19 mouse cellular contexts compared by ENCODE assay signal in the genomic region with DNA sequence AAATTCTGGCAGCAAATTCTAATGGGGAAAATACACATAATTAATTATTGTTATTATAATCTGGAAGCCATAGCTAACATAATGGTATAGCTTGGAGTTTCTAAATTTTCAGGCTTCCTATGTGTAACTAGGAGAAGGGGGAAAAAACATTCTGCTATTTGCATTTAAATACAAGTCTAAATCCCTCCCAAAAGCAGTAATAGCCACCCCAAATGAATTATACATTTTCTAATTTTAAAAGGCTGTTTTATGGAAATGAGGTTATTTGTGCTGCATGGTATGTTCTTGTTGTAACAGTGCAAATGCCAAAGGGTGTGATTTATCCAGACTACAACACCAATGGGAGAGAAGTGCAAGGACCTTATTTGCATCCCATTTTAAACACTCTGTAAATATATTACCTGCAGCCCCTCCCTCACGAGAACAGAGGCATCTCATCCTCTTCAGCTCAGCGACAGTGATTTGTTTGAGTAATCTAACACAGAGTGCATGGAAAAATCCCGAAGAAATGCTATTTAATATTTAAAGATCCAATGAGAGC.
A peak's percentile ranks its signal among the peaks of the same experiment; 100 is the strongest.
DNase-seq lines count a peak whose midpoint lies in the region; ATAC-seq and TF ChIP-seq lines count a peak whose summit lies in the region.
"Had no signal": no experiment of that assay in that cellular context is flagged by ENCODE, and none has a peak within 500 bp of the region (broad histone marks: within the 10 kb centered on the region; RNA-seq: fewer than 3 reads in every experiment).

No protein-coding gene starts in this region.

- H3K4me2 ChIP-seq in forebrain, embryonic 15.5 days (replicated peaks): peak overlapping the region; percentile 6; the same call in 1 of the 2 replicates
- H3K4me2 ChIP-seq in hindbrain, embryonic 16.5 days (ENCODE audit: low read length): no peak overlapping the region
- no peak overlapping the region for H3K4me2 ChIP-seq in midbrain, postnatal 0 days (ENCODE audit: low read depth, low read length, poor library complexity, severe bottlenecking)
- no peak overlapping the region for H3K4me2 ChIP-seq in intestine, postnatal 0 days (replicated peaks; ENCODE audit: low read depth)
- H3K4me2 ChIP-seq: embryonic facial prominence, embryonic 12.5 days; heart, embryonic 12.5 days; liver, embryonic 13.5 days had no signal

- H3K9ac ChIP-seq in forebrain, embryonic 15.5 days (replicated peaks): no peak overlapping the region
- H3K9ac ChIP-seq in hindbrain, embryonic 16.5 days (ENCODE audit: low read depth, low read length): no peak overlapping the region
- no peak overlapping the region for H3K9ac ChIP-seq in midbrain, postnatal 0 days (replicated peaks; ENCODE audit: low read length, poor library complexity, severe bottlenecking)
- H3K9ac ChIP-seq in intestine, postnatal 0 days (ENCODE audit: low read depth, low read length): no peak overlapping the region
- H3K9ac ChIP-seq: embryonic facial prominence, embryonic 12.5 days; heart, embryonic 12.5 days; liver, embryonic 13.5 days had no signal

- TF ChIP-seq CTCF in brain, embryonic 14.5 days (IDR thresholded peaks at IDR 0.05; ENCODE audit: borderline replicate concordance, extremely low read depth, insufficient read depth, insufficient read length): no peak
- no peak for TF ChIP-seq CTCF in midbrain, postnatal 0 days (IDR thresholded peaks at IDR 0.05)
- no peak for TF ChIP-seq CTCF in intestine, postnatal 0 days (IDR thresholded peaks at IDR 0.05; ENCODE audit: low read depth)

- no peaks in the 10 kb centered on the region for H3K27me3 ChIP-seq in forebrain, embryonic 15.5 days
- no peaks in the 10 kb centered on the region for H3K27me3 ChIP-seq in hindbrain, embryonic 16.5 days (replicated peaks; ENCODE audit: control insufficient read depth, insufficient read depth, low read length)
- no peaks in the 10 kb centered on the region for H3K27me3 ChIP-seq in midbrain, postnatal 0 days (ENCODE audit: insufficient read depth, low read length)
- no peaks in the 10 kb centered on the region for H3K27me3 ChIP-seq in intestine, postnatal 0 days (replicated peaks; ENCODE audit: control insufficient read depth, insufficient read depth, low read length)
- H3K27me3 ChIP-seq: embryonic facial prominence, embryonic 12.5 days; heart, embryonic 12.5 days; liver, embryonic 13.5 days had no signal

- peak overlapping the region; percentile 69 for H3K27ac ChIP-seq in forebrain, embryonic 15.5 days (replicated peaks)
- H3K27ac ChIP-seq in hindbrain, embryonic 16.5 days (ENCODE audit: low read depth, low read length): no peak overlapping the region
- peak overlapping the region; percentile 6; the same call in 1 of the 2 replicates for H3K27ac ChIP-seq in midbrain, postnatal 0 days (ENCODE audit: low read depth, low read length)
- no peak overlapping the region for H3K27ac ChIP-seq in intestine, postnatal 0 days (ENCODE audit: low read depth, low read length)
- H3K27ac ChIP-seq: embryonic facial prominence, embryonic 12.5 days; kidney, postnatal 0 days; liver, embryonic 13.5 days had no signal

- H3K36me3 ChIP-seq in forebrain, embryonic 15.5 days: no peaks in the 10 kb centered on the region
- no peaks in the 10 kb centered on the region for H3K36me3 ChIP-seq in hindbrain, embryonic 16.5 days (ENCODE audit: control insufficient read depth, insufficient read depth, low read length)
- H3K36me3 ChIP-seq in midbrain, postnatal 0 days (ENCODE audit: insufficient read depth, low read length): no peaks in the 10 kb centered on the region
- no peaks in the 10 kb centered on the region for H3K36me3 ChIP-seq in intestine, postnatal 0 days (ENCODE audit: control insufficient read depth, insufficient read depth)
- H3K36me3 ChIP-seq: embryonic facial prominence, embryonic 12.5 days; heart, embryonic 12.5 days; liver, embryonic 13.5 days had no signal

- no peak for TF ChIP-seq POLR2A in brain, embryonic 14.5 days (IDR thresholded peaks at IDR 0.05; ENCODE audit: borderline replicate concordance, extremely low read depth, insufficient read depth, insufficient read length, poor library complexity, severe bottlenecking)

- WGBS in forebrain, embryonic 15.5 days: 39% methylated on average over 3 of the region's 3 CpGs
- 53% methylated on average over 3 of the region's 3 CpGs for WGBS in hindbrain, embryonic 16.5 days
- WGBS in midbrain, postnatal 0 days: 31% methylated on average over 3 of the region's 3 CpGs
- 58% methylated on average over 3 of the region's 3 CpGs for WGBS in intestine, postnatal 0 days

- DNase-seq in brain, embryonic 14.5 days (ENCODE audit: low read depth): peak; percentile 84
- DNase-seq in midbrain, postnatal 0 days (ENCODE audit: low spot score): no peak
- no peak for DNase-seq in embryo, embryonic 11 days
- no peak for DNase-seq in cerebellum, adult 11 months
- DNase-seq: adrenal gland, adult 8-10 months; B cell, adult 2 months; cerebellum, adult 8-10 months; heart, postnatal 36 days; liver, embryonic 13.5 days; right cerebral cortex, postnatal 25 days; thymus, postnatal 4 days had no signal

- no peak overlapping the region for H3K4me3 ChIP-seq in forebrain, embryonic 15.5 days
- no peak overlapping the region for H3K4me3 ChIP-seq in hindbrain, embryonic 16.5 days (ENCODE audit: low read length)
- H3K4me3 ChIP-seq in midbrain, postnatal 0 days (ENCODE audit: low read depth, low read length): no peak overlapping the region
- H3K4me3 ChIP-seq in intestine, postnatal 0 days (ENCODE audit: low read depth, low read length): no peak overlapping the region
- H3K4me3 ChIP-seq: embryonic facial prominence, embryonic 12.5 days; heart, embryonic 12.5 days; liver, embryonic 13.5 days; myocyte had no signal

- peak; percentile 90 for ATAC-seq in forebrain, embryonic 15.5 days (replicated peaks)
- peak; percentile 42; the same call in 1 of the 2 replicates for ATAC-seq in hindbrain, embryonic 16.5 days
- ATAC-seq in midbrain, postnatal 0 days (ENCODE audit: low FRiP score): no peak
- ATAC-seq in intestine, postnatal 0 days: no peak
- ATAC-seq: intestine, embryonic 16.5 days had no signal

- H3K9me3 ChIP-seq in forebrain, embryonic 15.5 days: no peaks in the 10 kb centered on the region
- no peaks in the 10 kb centered on the region for H3K9me3 ChIP-seq in hindbrain, embryonic 16.5 days (ENCODE audit: control insufficient read depth, low read length)
- H3K9me3 ChIP-seq in midbrain, postnatal 0 days (ENCODE audit: low read length): no peaks in the 10 kb centered on the region
- no peaks in the 10 kb centered on the region for H3K9me3 ChIP-seq in intestine, postnatal 0 days (ENCODE audit: control insufficient read depth)
- H3K9me3 ChIP-seq: embryonic facial prominence, embryonic 12.5 days; heart, embryonic 12.5 days; liver, embryonic 13.5 days had no signal

- H3K4me1 ChIP-seq in forebrain, embryonic 15.5 days: peaks cover 7% of the 10 kb centered on the region; the same call in 1 of the 2 replicates
- H3K4me1 ChIP-seq in hindbrain, embryonic 16.5 days (ENCODE audit: control insufficient read depth, insufficient read depth, low read depth, low read length): no peaks in the 10 kb centered on the region
- H3K4me1 ChIP-seq in midbrain, postnatal 0 days (ENCODE audit: insufficient read depth, low read length): no peaks in the 10 kb centered on the region; the same call in 1 of the 2 replicates
- no peaks in the 10 kb centered on the region for H3K4me1 ChIP-seq in intestine, postnatal 0 days (replicated peaks; ENCODE audit: control insufficient read depth, insufficient read depth, low read length)
- H3K4me1 ChIP-seq: embryonic facial prominence, embryonic 12.5 days; heart, embryonic 12.5 days; liver, embryonic 13.5 days had no signal

Comparison
In these comparisons a context has a peak if more than half of its experiments do, and no peak if none do; other contexts are left out.
1. ATAC-seq: peak in forebrain, embryonic 15.5 days (single experiment) and hindbrain, embryonic 16.5 days (single experiment); none in midbrain, postnatal 0 days (single experiment) and intestine, postnatal 0 days (single experiment).
2. H3K27ac ChIP-seq: peak in forebrain, embryonic 15.5 days (single experiment) and midbrain, postnatal 0 days (single experiment); none in hindbrain, embryonic 16.5 days (single experiment) and intestine, postnatal 0 days (single experiment).